Mouse (Mus musculus): ENCODE measurements around the gene Zc3h10.
A peak's percentile ranks its signal among the peaks of the same experiment; 100 is the strongest.

DNA sequence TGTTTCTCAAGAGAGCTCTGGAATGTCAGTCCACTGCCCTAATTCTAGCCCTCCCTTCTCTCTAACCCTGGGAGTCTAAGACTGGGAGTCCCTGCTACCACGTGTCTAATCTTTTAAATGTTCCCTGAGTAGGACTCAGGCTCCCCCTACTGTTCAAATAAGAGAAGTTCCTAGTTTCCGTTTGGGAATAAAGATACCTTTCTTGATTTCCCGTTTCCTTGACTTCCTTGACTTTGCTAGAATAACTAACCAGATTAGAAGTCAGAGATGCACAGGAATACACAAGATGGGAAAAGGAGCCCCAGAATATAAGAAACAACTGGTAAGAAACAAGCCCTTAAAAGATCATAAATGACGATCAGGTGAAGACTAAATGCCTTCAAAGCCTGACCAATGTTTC lies 1.2 kb downstream of the Zc3h10 start:
- TF ChIP-seq EP300 (IDR thresholded peaks at IDR 0.05; ENCODE audit: low read depth) (no peak), CTCF (IDR thresholded peaks at IDR 0.05; ENCODE audit: low read depth) (peak; percentile 81)
